13 mouse cellular contexts compared by ENCODE assay signal in genomic region chr7:28538886-28539285, GRCm38 (mm10). TPM values are rescaled to one million over a fixed set of nuclear protein-coding genes. Genes with fewer than 3 reads are reported as not detected.
"Had no signal": no experiment of that assay in that cellular context is flagged by ENCODE, and none has a peak within 500 bp of the region (broad histone marks: within the 10 kb centered on the region; RNA-seq: fewer than 3 reads in every experiment).

No protein-coding gene starts in this region.

RNA-seq across cellular contexts. Expression of gene Sycn, which starts 1.8 kb away (rescaled TPM):
- total RNA-seq: neutrophil, adult 5-6 weeks had no signal
- polyA plus RNA-seq: neural tube, embryonic 13.5 days; neural tube, embryonic 14.5 days; neural tube, embryonic 15.5 days; urinary bladder, adult 2 months had no signal

RNA-seq across cellular contexts. Expression of gene Nccrp1, which starts 8.2 kb away (rescaled TPM):
- polyA plus RNA-seq: neural tube, embryonic 13.5 days; stomach, embryonic 14.5 days had no signal

RNA-seq across cellular contexts. Expression of gene Ifnl3, which starts 16.2 kb away (rescaled TPM):
- total RNA-seq: neutrophil, adult 5-6 weeks had no signal
- polyA plus RNA-seq: neural tube, embryonic 13.5 days; neural tube, embryonic 14.5 days; neural tube, embryonic 15.5 days; small intestine, adult 2 months; spleen, adult 2 months; stomach, embryonic 14.5 days; stomach, embryonic 15.5 days; stomach, embryonic 16.5 days; stomach, postnatal 0 days; testis, adult 2 months; urinary bladder, adult 2 months had no signal

RNA-seq across cellular contexts. Expression of gene Ifnl2, which starts 28.6 kb away (rescaled TPM):
- total RNA-seq: neutrophil, adult 5-6 weeks had no signal
- polyA plus RNA-seq: neural tube, embryonic 13.5 days; neural tube, embryonic 14.5 days; neural tube, embryonic 15.5 days; small intestine, adult 2 months; spleen, adult 2 months; stomach, embryonic 14.5 days; stomach, embryonic 15.5 days; stomach, embryonic 16.5 days; stomach, postnatal 0 days; testis, adult 2 months; thymus, postnatal 0 days; urinary bladder, adult 2 months had no signal
